Mouse (Mus musculus) cortical plate, adult 2 months (tissue): ENCODE measurements around the gene Anapc16. TPM values are rescaled to one million over a fixed set of nuclear protein-coding genes. Genes with fewer than 3 reads are reported as not detected.

ENCODE experiments used
- H3K27ac ChIP-seq: fragments of 200-500 bp; 2 replicates; pipeline ENCODE4 v1.5.1; 2012; ENCODE audit warnings: low read length, control low read depth, inconsistent platforms; ENCODE audit not compliant: insufficient read depth
- H3K4me1 ChIP-seq: fragments of 200-500 bp; 2 replicates; pipeline ENCODE4 v1.6.1; 2011; ENCODE audit warnings: low read length; ENCODE audit not compliant: control insufficient read depth, insufficient read depth
- H3K4me3 ChIP-seq: fragments of 200-500 bp; 2 replicates; pipeline ENCODE4 v1.5.1; 2011; ENCODE audit warnings: mild to moderate bottlenecking, low read length, control low read depth; ENCODE audit not compliant: insufficient read depth
- CTCF ChIP-seq: fragments of 200-500 bp; IDR thresholded peaks from 2 replicates; pipeline ENCODE4 v1.5.1; 2011; ENCODE audit warnings: mild to moderate bottlenecking, control low read depth, low read length; ENCODE audit not compliant: insufficient read depth; ENCODE audit errors: extremely low read depth
- POLR2A ChIP-seq: fragments of 200-500 bp; IDR thresholded peaks from 2 replicates; pipeline ENCODE4 v1.6.1; 2011; ENCODE audit warnings: mild to moderate bottlenecking, low read length, control low read depth; ENCODE audit not compliant: insufficient read depth; ENCODE audit errors: extremely low read depth
- polyA plus RNA-seq: library from polyadenylated mRNA; depleted of rRNA; stranded (reverse); fragments of >200 nt; gene quantifications from 2 replicates; pipeline ENCODE4 v1.2.3, GENCODE M21; 2012

Gene Anapc16
- polyA plus RNA-seq, 1 experiment = 96.3 TPM

DNA sequence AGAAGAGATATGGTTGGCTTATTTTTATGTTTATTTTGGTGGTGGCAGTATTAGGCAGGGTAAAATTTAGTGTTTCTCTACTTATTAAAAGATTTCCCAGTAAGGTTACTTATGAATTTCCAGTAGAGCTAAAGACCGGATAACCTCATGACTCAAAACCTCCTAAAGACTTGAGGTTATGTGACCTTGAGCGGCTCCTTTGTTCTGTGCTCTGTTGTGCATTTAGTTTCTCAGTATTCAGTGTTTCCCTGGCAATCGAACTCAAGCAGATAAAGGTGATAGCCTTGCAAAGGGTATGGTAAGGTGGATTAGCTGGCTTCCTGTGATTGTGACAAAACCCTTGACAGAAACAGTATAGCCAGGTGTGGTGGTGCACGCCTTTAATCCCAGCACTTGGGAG, 26.5 kb upstream of the Anapc16 start:
- Histone ChIP-seq H3K4me3 (no peak overlapping the region), H3K27ac (no peak overlapping the region), H3K4me1 (peaks cover 4% of the 10 kb centered on the region; the same call in 1 of the 2 replicates)
- TF ChIP-seq POLR2A = no peak
- no peak for TF ChIP-seq CTCF

DNA sequence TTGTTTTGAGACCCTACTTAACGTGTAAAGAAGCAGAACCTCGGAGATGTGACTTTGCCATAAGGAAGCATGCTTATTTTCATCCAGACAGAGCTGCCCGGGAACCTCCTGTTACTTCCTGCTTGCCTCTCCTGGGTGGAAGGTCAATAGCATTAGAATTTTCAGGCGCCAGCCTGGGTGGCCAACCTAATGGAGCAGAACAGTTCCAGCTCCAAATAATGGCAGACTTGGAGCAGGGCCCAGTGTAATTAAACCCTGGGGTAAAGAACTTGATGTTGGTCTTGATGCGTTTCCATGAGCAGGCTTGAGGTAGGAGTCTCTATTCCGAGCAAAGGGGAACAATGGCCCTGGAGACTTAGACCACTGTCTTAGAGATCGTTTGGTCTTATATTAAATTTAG, 26.0 kb upstream of the Anapc16 start:
- Histone ChIP-seq H3K4me1 (peaks cover 4% of the 10 kb centered on the region; the same call in 1 of the 2 replicates), H3K4me3 (no peak overlapping the region), H3K27ac (no peak overlapping the region)
- TF ChIP-seq CTCF (no peak), POLR2A (no peak)

DNA sequence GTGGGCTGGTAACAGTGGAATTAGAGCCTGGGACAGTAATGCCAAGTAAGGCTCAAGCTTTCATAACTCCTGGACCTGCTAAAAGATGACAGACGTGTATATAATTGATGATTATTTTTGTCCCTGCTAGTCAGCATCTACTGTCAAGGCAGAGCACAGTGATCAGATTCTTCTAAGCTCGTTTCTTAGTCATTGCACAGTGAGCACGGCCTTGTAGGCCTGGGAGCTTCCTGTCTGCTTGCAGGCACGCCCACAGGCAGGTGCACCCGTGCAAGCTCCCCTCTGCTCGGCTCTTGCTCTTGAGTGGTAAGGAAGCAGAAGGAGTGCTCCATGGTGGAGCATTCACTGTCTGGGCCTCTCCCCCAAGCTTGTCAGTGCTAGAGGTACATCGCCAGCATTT, 25.2 kb upstream of the Anapc16 start:
- Histone ChIP-seq H3K4me3 (no peak overlapping the region), H3K4me1 (peaks cover 4% of the 10 kb centered on the region; the same call in 1 of the 2 replicates), H3K27ac (no peak overlapping the region)
- TF ChIP-seq POLR2A = no peak
- TF ChIP-seq CTCF = no peak

DNA sequence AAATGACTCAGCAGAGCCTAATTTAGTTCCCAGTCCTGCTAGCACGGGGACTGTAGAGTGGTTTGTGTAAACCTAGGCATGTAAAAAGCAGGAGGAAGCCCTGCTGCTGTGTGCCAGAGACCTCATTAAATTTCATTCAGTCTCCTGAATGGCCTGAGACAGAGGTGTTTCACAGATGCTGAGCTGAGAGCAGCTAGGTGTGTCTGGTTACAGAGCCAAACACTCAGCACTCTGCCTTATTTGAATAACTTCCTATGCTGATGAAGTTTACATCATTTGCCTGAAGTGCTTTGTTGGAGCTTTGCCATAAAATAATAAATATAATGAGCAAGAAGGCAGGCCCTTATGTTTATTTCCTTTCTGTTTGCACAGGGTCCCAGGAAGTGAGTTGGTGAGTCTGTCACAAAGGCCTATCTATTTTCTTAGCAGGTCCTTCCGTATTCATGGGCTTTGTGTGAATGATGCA, 24.7 kb upstream of the Anapc16 start:
- no peak for TF ChIP-seq POLR2A
- TF ChIP-seq CTCF = no peak
- Histone ChIP-seq H3K27ac (no peak overlapping the region), H3K4me1 (peaks cover 4% of the 10 kb centered on the region; the same call in 1 of the 2 replicates), H3K4me3 (no peak overlapping the region)

DNA sequence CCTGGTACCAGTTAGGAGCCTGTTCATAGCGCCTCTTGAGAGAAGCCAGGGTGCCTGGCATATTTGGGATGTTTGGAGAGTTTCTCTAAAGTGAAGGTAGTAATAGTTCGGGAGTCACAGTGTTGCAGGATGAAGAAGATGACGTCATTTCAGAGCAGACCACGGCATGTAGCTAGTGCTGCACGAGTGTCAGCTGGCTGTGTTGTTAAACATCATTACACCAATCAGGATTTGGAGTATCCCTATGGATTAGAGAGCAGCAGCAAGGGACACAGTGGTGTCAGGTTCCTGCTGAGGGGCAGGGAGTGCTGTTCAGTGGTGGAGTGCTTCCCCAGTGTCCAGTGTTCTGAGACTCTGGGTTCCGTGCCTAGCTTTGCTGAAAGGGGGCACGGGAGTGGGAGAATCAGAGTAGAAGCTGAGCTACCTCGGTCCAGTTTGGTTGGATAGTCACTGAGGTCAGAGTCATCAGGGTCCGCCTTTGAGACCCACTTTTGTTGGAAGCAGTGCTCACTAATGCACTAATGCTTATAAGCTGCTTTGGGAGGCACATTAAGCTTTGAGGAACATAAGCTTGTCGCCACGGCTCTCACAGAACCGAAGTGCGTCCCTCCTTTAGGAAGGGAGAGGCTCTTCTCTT, 23.9 kb upstream of the Anapc16 start:
- no peak overlapping the region for H3K27ac ChIP-seq
- H3K4me1 ChIP-seq = peaks cover 4% of the 10 kb centered on the region; the same call in 1 of the 2 replicates
- no peak overlapping the region for H3K4me3 ChIP-seq
- no peak for TF ChIP-seq POLR2A
- TF ChIP-seq CTCF = no peak

DNA sequence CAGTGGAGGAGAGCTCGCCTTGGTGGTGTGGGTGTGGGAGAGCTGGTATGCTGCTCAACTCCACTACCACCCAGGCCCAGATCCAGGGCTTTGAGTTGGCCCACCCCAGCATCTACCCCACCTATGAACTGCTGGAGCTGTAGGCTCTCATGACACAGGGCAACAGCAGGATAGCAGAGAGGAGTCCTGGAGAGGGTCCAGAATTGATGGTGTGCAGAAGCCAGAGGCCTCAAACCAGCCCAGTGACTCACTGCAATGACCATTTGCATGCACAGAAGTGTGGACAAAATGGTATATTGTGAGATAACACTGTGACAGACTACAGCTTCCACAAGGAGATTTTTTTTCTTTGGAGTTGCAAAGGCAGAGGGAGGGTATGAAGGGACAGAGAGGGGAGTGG, 20.8 kb upstream of the Anapc16 start:
- no peak for TF ChIP-seq POLR2A
- TF ChIP-seq CTCF = no peak
- Histone ChIP-seq H3K4me1 (peaks cover 4% of the 10 kb centered on the region; the same call in 1 of the 2 replicates), H3K27ac (no peak overlapping the region), H3K4me3 (no peak overlapping the region)

DNA sequence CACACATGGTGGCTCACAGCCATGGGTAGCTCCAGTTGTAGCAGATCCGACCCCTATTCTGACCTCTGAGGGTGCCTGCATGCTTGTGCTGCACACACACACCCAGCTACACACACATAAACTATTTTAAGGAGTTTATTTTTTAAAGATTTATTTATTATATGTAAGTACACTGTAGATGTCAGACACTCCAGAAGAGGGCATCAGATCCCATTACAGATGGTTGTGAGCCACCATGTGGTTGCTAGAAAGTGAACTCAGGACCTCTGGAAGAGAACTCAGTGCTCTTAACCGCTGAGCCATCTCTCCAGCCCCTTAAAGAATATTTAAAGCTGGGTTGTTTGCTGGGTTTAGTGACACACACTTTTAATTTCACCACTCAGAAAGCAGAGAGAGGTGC, 16.4 kb upstream of the Anapc16 start:
- no peak for TF ChIP-seq CTCF
- no peak overlapping the region for H3K4me3 ChIP-seq
- no peaks in the 10 kb centered on the region for H3K4me1 ChIP-seq
- no peak overlapping the region for H3K27ac ChIP-seq

DNA sequence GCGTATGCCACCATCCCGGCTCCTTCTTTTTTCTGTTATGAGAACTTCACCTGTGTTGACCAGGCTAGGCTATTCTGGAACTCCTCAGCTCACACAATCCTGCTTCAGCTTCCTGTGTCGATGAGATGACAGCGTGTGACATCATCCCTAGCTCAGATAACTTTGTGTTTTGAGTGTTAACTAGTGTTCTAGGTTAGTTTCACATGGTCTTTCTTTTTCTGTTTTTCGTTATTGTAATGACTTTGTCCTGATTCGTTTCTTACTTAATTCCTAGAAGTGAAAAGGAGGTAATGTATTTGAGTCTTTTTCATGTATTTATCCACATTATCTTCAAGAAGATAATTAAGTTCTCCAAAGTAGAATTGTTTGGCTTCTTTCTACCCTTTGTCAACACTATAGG, 13.3 kb upstream of the Anapc16 start:
- Histone ChIP-seq H3K4me3 (no peak overlapping the region), H3K4me1 (no peaks in the 10 kb centered on the region), H3K27ac (no peak overlapping the region)
- TF ChIP-seq CTCF = no peak
- no peak for TF ChIP-seq POLR2A

DNA sequence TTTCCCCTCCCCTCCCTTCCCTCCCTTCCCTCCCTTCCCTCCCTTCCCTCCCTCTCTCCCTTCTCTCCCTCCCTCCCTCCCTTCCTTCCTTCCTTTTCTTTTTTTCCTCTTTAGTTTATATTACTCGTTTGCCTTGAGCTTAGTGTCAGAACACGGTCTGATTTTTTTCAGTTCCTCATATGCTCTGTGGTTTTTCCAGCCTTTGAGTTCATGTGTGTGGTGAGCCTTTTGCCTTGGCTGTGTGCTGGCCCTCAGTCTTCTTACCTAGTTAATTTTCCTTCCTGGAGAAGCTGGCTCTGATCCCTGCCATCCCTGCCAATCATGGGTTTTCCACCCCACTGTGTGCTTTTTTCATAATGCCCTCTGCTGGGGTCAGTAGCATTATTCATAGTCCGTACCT, 6.2 kb upstream of the Anapc16 start:
- no peak overlapping the region for H3K27ac ChIP-seq
- H3K4me1 ChIP-seq = no peaks in the 10 kb centered on the region
- no peak for TF ChIP-seq CTCF
- no peak for TF ChIP-seq POLR2A
- no peak overlapping the region for H3K4me3 ChIP-seq

DNA sequence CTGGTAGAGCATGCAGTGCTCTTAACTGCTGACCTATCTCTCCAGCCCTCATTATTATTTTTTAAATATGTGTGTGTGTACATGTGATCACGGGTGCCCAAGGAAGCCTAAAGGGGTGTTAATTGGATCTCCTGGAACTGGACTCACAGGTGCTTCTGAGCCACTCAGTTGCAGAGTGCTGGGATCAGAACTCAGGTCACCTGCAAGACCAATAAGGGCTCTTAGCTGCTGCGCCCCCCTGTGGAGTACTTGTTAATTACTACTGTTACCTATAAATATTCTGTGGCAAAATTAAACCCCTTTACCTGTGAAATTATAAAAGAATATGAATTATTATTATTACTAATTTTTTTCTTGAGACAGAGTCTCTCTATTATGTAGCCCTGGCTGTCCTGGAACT, 2.3 kb upstream of the Anapc16 start:
- H3K27ac ChIP-seq = no peak overlapping the region
- TF ChIP-seq POLR2A (no peak), CTCF (peak; percentile 22; the same call in 1 of the 2 replicates)
- no peak overlapping the region for H3K4me3 ChIP-seq
- H3K4me1 ChIP-seq = no peaks in the 10 kb centered on the region; the same call in 1 of the 2 replicates
